Mouse (Mus musculus): ENCODE measurements around the gene Gper1. TPM values are rescaled to one million over a fixed set of nuclear protein-coding genes. Genes with fewer than 3 reads are reported as not detected.
A peak's percentile ranks its signal among the peaks of the same experiment; 100 is the strongest.

Gene Gper1
- polyA plus RNA-seq, 1 experiment from 2014 or later = 7.5 TPM

- no peak overlapping the region for H3K4me3 ChIP-seq (replicated peaks; ENCODE audit: low read length)
- H3K4me2 ChIP-seq (replicated peaks) = no peak overlapping the region
- no peaks in the 10 kb centered on the region for H3K4me1 ChIP-seq (replicated peaks; ENCODE audit: control insufficient read depth, insufficient read depth, low read length)
- 72% methylated on average over 4 of the region's 4 CpGs for WGBS
- H3K27me3 ChIP-seq (ENCODE audit: control insufficient read depth, insufficient read depth, low read length) = no peaks in the 10 kb centered on the region
- no peaks in the 10 kb centered on the region for H3K9me3 ChIP-seq (ENCODE audit: control insufficient read depth, low read length)
- no peak overlapping the region for H3K27ac ChIP-seq
- H3K36me3 ChIP-seq (replicated peaks; ENCODE audit: control insufficient read depth, insufficient read depth) = peaks cover 14% of the 10 kb centered on the region
- DNase-seq (ENCODE audit: low spot score) = no peak
- ATAC-seq (ENCODE audit: low FRiP score) = no peak
- no peak overlapping the region for H3K9ac ChIP-seq
Observed at GRCm38 (mm10) chr5:139466801-139467200, 43.9 kb downstream of the Gper1 start.

- ATAC-seq (ENCODE audit: low FRiP score) = no peak
- 52% methylated on average over 5 of the region's 5 CpGs for WGBS
- Histone ChIP-seq H3K27me3 (ENCODE audit: control insufficient read depth, insufficient read depth, low read length) (no peaks in the 10 kb centered on the region), H3K27ac (no peak overlapping the region), H3K4me3 (replicated peaks; ENCODE audit: low read length) (no peak overlapping the region), H3K9ac (no peak overlapping the region), H3K4me1 (replicated peaks; ENCODE audit: control insufficient read depth, insufficient read depth, low read length) (no peaks in the 10 kb centered on the region), H3K4me2 (replicated peaks) (no peak overlapping the region), H3K9me3 (ENCODE audit: control insufficient read depth, low read length) (no peaks in the 10 kb centered on the region), H3K36me3 (replicated peaks; ENCODE audit: control insufficient read depth, insufficient read depth) (peaks cover 26% of the 10 kb centered on the region)
- DNase-seq (ENCODE audit: low spot score) = peak; percentile 61
Observed at GRCm38 (mm10) chr5:139467998-139468397, 45.0 kb downstream of the Gper1 start.

- WGBS = 42% methylated on average over 9 of the region's 9 CpGs
- H3K4me2 ChIP-seq (replicated peaks) = no peak overlapping the region
- ATAC-seq (ENCODE audit: low FRiP score) = no peak
- no peak overlapping the region for H3K4me3 ChIP-seq (replicated peaks; ENCODE audit: low read length)
- no peak overlapping the region for H3K9ac ChIP-seq
- no peaks in the 10 kb centered on the region for H3K27me3 ChIP-seq (ENCODE audit: control insufficient read depth, insufficient read depth, low read length)
- H3K4me1 ChIP-seq (replicated peaks; ENCODE audit: control insufficient read depth, insufficient read depth, low read length) = no peaks in the 10 kb centered on the region
- no peak overlapping the region for H3K27ac ChIP-seq
- peaks cover 93% of the 10 kb centered on the region for H3K36me3 ChIP-seq (replicated peaks; ENCODE audit: control insufficient read depth, insufficient read depth)
- DNase-seq (ENCODE audit: low spot score) = no peak
- no peaks in the 10 kb centered on the region for H3K9me3 ChIP-seq (ENCODE audit: control insufficient read depth, low read length)
Observed at GRCm38 (mm10) chr5:139474741-139475140, 51.8 kb downstream of the Gper1 start.

Other genes starting within 250 kb of the Gper1 start
- 44.1 and 44.7 TPM in 2 replicates for gene Sun1, start 222.5 kb upstream of the Gper1 start, polyA plus RNA-seq (2014; fragmentation: Nextera tagmentation; extraction: Ambion mirVana)
- gene Get4, start 170.8 kb upstream of the Gper1 start, polyA plus RNA-seq (2014; fragmentation: Nextera tagmentation; extraction: Ambion mirVana) = 109 and 116 TPM in 2 replicates
- 78.6 and 89.9 TPM in 2 replicates for gene Adap1, start 97.5 kb upstream of the Gper1 start, polyA plus RNA-seq (2014; fragmentation: Nextera tagmentation; extraction: Ambion mirVana)
- 110 and 113 TPM in 2 replicates for gene Cox19, start 71.7 kb upstream of the Gper1 start, polyA plus RNA-seq (2014; fragmentation: Nextera tagmentation; extraction: Ambion mirVana)
- gene Cyp2w1, start 70.5 kb upstream of the Gper1 start, polyA plus RNA-seq (2014; fragmentation: Nextera tagmentation; extraction: Ambion mirVana) = not detected in 2 replicates
- gene Gpr146, start 45.5 kb upstream of the Gper1 start, polyA plus RNA-seq (2014; fragmentation: Nextera tagmentation; extraction: Ambion mirVana) = 1.4 and 2.7 TPM in 2 replicates
- 0.26 and 0.32 TPM in 2 replicates for gene C130050O18Rik, start 17.9 kb upstream of the Gper1 start, polyA plus RNA-seq (2014; fragmentation: Nextera tagmentation; extraction: Ambion mirVana)
- gene 3110082I17Rik, start 37.4 kb downstream of the Gper1 start, polyA plus RNA-seq (2014; fragmentation: Nextera tagmentation; extraction: Ambion mirVana) = 12.7 and 13.6 TPM in 2 replicates
- gene Zfand2a, start 61.4 kb downstream of the Gper1 start, polyA plus RNA-seq (2014; fragmentation: Nextera tagmentation; extraction: Ambion mirVana) = 13.9 and 15.9 TPM in 2 replicates
- 25.4 and 31.0 TPM in 2 replicates for gene Uncx, start 120.3 kb downstream of the Gper1 start, polyA plus RNA-seq (2014; fragmentation: Nextera tagmentation; extraction: Ambion mirVana)

Measured in hindbrain, embryonic 14.5 days (tissue).